Mouse (Mus musculus): ENCODE data around the gene Cerk. TPM values are rescaled to one million over a fixed set of nuclear protein-coding genes. Genes with fewer than 3 reads are reported as not detected.
"Not testable (repeated sequence)": the region's sequence is repeated elsewhere in the genome, so short reads cannot be mapped to it uniquely, and the experiment has no call there.

The Cerk gene
- total RNA-seq, 2 experiments from 2014 or later = 11.6 to 12.5 TPM

GRCm38 (mm10) chr15:86122261-86122949 lies 63.5 kb downstream of the Cerk start:
- DNase-seq (ENCODE audit: low spot score in 2 of 2) = peak in 1 of 2 experiments; percentile 44

DNA sequence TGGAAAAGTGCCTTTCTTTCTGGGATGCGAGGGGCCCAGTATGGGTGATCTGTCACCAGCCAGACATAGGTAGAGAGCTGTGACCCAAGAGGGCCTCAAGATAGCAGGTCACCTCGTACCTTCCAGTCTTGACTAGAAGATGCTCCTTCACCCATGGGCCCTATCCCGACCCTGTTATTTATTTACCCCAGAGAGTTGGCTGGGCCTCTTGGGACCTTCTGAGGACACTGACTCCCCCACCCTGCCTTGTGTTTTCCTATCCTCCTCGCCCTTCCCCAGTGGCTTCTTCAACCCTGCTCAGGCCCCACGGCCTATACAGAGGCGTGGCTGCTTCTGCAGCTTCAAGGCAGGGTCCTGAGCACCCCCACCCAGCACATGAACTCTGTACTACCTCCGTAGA lies 66.8 kb downstream of the Cerk start:
- DNase-seq (ENCODE audit: low spot score in 2 of 2) = no peak

GRCm38 (mm10) chr15:86117115-86118100 lies 68.5 kb downstream of the Cerk start:
- DNase-seq (ENCODE audit: low spot score in 2 of 2) = no peak

GRCm38 (mm10) chr15:86116421-86116820 lies 69.5 kb downstream of the Cerk start:
- no peak for DNase-seq (ENCODE audit: low spot score in 2 of 2)

DNA sequence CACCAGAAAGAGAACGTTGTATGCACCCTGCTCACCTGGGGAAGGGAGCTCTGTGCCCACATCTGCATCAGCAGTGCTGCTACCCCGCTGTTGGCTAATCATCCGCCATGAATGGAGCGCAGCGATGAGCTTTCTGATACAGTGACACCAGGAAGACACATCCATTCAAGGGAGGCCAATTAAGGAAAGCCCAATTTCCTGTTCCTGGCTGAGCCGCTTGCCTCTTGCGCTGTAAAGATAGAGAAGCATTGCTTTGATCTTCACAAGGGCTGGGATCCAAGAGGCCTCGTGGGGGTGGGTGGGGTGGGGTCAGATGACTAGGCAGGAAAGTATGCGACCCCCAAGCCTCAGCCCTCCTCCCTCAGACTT lies 72.6 kb downstream of the Cerk start:
- DNase-seq (ENCODE audit: low spot score in 2 of 2) = no peak

DNA sequence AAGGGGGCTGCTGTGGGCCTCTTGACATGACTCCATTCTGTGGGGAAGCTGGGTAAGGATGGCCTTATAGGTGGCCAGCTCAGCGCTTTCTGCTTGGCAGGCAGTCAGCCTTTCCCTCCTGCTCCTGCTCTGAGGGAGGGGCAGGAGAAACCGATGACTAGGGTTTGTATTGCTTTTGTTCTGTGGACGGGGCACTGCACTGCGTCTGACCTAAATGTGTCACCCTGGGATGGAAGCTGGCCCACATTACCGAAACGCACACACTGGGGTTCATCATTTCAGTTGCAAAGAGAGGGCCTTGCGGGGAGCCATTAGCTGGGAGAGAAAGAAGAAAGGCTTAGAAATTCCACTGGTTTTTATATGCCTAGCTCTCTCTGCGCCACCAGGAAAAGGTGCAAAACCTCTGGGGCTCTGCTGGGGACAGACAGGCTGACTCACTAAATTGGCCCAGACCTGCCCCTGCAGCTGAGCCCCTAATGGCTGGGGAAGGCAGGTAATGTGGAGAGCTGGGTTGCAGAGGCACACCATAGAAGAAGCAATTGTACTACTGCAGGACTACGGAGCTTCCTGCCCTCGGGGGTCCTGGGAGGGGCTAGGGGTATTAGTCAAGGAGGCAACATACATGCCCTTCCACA lies 73.1 kb downstream of the Cerk start:
- no peak for DNase-seq (ENCODE audit: low spot score in 2 of 2)

GRCm38 (mm10) chr15:86110361-86111103 lies 75.4 kb downstream of the Cerk start:
- no peak for DNase-seq (ENCODE audit: low spot score in 2 of 2)

- no peak for DNase-seq (ENCODE audit: low spot score in 2 of 2)
These were observed 76.2 kb downstream of the Cerk start for GRCm38 (mm10) chr15:86109650-86110211.

GRCm38 (mm10) chr15:86109245-86109644 lies 76.7 kb downstream of the Cerk start:
- no peak for DNase-seq (ENCODE audit: low spot score in 2 of 2)

DNA sequence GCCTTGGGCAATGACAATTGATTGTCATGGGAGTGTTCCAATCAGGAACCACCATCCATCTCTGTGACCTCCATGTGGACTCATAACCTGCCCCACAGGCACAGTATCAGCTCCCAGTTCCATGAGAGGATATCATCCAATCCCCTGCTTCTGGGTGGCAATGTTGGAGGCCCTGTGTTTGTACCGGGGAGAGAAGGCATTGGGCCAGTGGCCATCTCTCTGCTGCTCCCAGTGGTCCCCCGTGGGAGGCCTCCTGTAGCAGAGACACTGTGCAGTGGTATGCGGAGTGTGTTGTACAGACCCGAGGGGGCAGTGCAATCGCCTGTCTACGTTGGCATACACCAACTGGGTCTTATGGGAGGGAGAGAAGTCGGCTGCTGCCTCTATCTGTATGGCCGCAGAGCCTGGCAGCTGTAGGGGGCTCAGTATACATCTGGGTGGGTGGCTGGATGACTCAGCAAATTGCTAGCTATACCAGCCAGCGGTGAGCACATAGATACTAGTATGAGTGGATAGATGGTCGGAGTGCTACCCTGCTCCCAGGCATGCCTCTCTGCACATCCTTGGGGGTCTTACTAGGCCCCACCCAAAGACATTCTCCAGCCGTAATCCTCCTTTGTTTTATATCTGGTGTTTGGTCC lies 78.0 kb downstream of the Cerk start:
- no peak for DNase-seq (ENCODE audit: low spot score in 2 of 2)

DNA sequence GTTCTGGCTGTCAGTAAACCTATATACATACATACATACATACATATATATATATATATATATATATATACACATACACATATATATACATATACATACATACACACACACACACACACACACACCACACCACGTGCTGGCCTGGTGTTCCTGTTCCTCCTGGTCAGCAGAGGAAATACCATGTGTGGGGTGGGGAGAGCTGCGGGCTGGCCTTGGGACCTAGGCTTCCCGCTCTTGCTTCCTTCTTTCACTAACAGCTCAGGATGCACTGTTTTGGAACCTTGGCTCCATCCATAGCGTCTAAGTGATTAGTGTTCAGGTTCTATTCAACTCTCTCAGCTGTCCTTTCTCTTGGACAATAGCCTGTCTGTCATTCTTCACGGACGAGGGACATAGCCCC lies 80.2 kb downstream of the Cerk start:
- DNase-seq (ENCODE audit: low spot score in 2 of 2) = no peak

DNA sequence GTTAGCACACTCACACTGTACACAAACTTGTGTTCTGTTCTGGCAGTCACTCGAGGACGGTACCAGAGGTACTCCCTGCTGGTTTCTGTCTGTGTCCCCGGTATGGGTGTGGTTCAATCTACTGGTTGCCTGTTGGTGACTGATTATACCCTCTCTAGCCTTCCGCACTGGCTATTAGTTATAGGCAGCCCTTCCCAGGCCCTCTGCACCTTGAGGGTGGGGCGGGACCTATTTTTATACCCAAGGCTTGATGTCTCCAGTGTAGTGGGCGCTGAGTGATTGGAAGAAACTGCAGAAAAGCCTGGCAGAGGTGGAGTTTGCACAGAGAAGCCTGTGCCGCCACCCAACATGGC lies 80.6 kb downstream of the Cerk start:
- DNase-seq (ENCODE audit: low spot score in 2 of 2) = no peak

- DNase-seq (ENCODE audit: low spot score in 2 of 2) = no peak
These were observed 81.3 kb downstream of the Cerk start for GRCm38 (mm10) chr15:86104401-86105344.

DNA sequence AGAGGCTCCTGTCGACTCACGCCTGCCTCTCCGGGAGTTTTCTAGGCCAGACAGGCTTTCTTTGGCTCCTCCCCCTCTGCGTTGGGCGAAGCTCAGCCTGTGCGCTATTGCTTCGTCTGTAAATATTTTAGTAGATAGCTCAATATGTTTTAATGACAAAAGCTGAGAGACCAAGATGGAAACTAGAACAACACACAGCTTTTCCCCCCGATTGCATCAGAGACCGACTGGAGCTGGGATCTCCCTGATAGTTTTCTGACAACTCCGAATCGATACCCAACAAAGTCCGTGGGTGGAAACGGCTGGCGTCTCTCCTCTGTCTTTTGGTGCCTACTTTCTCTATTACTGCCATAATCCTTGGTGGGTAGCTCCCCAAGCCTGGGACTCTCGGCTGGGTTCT lies 83.6 kb downstream of the Cerk start:
- DNase-seq (ENCODE audit: low spot score in 2 of 2) = no peak

GRCm38 (mm10) chr15:86101585-86101984 lies 84.4 kb downstream of the Cerk start:
- no peak for DNase-seq (ENCODE audit: low spot score in 2 of 2)

DNA sequence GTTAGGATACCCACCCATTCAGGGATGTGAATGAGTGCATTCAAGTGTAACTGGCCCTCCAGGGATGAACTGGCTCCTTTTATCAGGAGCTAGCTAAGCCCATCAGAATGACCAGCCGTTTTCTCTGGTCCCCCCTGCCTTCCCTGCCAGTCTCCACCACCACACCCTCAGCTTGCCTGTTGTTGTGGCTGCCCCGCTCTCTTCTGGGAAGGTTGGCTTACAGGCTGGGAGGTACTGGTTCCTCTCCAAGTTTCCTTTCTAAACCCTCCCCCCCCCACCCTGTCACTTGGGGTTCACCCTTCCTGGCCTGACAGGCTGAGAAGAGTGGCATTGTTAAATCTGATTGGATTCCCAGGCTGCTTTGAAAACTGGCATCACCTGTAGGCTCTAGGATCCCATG lies 88.1 kb downstream of the Cerk start:
- DNase-seq (ENCODE audit: low spot score in 2 of 2) = no peak

- DNase-seq (ENCODE audit: low spot score in 2 of 2) = not testable (repeated sequence)
These were observed 89.3 kb downstream of the Cerk start for GRCm38 (mm10) chr15:86096604-86097020.

- no peak for DNase-seq (ENCODE audit: low spot score in 2 of 2)
These were observed 90.0 kb downstream of the Cerk start for GRCm38 (mm10) chr15:86095722-86096603.

Measured in gastrocnemius, postnatal 4 days (tissue).